Mouse (Mus musculus): ENCODE data around the gene Gcfc2. TPM values are rescaled to one million over a fixed set of nuclear protein-coding genes. Genes with fewer than 3 reads are reported as not detected.

The Gcfc2 gene
- total and polyA plus RNA-seq, 3 experiments = 5.9 to 77.4 (median 57.4) TPM

DNA sequence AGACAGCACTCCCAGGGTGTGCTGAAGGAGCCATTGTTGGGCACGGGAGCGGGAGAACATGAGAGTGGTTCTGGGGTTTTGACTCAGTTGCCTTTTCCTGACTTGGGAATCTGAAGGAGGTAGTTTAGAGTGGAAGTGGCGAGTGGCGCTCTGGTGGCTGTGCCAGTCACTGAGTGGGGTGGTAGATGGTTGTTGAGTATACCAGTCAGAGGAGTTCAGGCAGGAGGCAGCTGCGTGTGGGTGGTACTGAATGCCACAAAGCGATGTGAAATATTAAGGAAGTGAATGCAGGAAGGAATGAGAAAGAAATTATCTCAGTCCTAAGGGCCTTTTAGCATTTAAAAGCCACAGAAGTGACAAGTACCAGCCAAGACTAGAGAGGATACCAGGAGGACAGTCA is 23.4 kb downstream of the Gcfc2 start:
- Histone ChIP-seq H3K9me3 (replicated peaks) (no peaks in the 10 kb centered on the region), H3K4me1 (ENCODE audit: insufficient read depth, low read depth, low read length) (no peaks in the 10 kb centered on the region), H3K36me3 (replicated peaks) (peaks cover 98% of the 10 kb centered on the region), H3K4me3 (ENCODE audit: low read depth, low read length) (no peak overlapping the region), H3K27me3 (ENCODE audit: insufficient read depth, low read length) (no peaks in the 10 kb centered on the region)
- ATAC-seq (ENCODE audit: extremely low read depth, insufficient number of reproducible peaks, low FRiP score, poor library complexity, severe bottlenecking) (no peak), DNase-seq (ENCODE audit: low spot score) (no peak)
- no peak for TF ChIP-seq GATA1 (IDR thresholded peaks at IDR 0.05; ENCODE audit: borderline replicate concordance, low read length)
- TF ChIP-seq CTCF (IDR thresholded peaks at IDR 0.05; ENCODE audit: low read depth, low read length) = no peak
- TF ChIP-seq GATA2 (IDR thresholded peaks at IDR 0.05; ENCODE audit: borderline replicate concordance, low read depth, low read length) = no peak
- TF ChIP-seq TAL1 (conservative IDR thresholded peaks at IDR 0.05; ENCODE audit: low read depth, low read length) = no peak
- TF ChIP-seq POLR2AphosphoS5 (IDR thresholded peaks at IDR 0.05; ENCODE audit: insufficient replicate concordance, low read depth, low read length) = no peak

DNA sequence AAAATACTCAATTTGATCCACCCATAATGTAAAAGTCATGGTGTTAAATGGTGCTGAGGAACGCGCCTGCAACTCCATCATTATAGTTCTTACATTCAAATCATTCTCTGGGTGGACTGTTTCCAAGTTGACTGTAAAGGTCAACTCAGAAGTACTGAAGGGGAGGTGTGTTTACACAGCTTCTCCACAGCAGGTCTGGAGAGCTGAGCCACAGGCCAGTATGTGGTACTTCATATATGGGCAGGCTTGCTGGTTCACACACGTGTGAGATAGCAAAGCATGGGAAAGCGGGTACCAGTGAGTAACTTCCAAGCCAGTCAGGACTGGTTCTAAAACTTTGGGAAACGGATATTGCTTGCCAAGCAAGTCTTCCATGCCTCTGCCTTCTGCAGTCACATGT is 31.7 kb downstream of the Gcfc2 start:
- H3K4me3 ChIP-seq (ENCODE audit: low read depth, low read length) = no peak overlapping the region
- H3K9me3 ChIP-seq (replicated peaks) = no peaks in the 10 kb centered on the region
- TF ChIP-seq TAL1 (conservative IDR thresholded peaks at IDR 0.05; ENCODE audit: low read depth, low read length) (no peak), GATA1 (IDR thresholded peaks at IDR 0.05; ENCODE audit: borderline replicate concordance, low read length) (no peak), CTCF (IDR thresholded peaks at IDR 0.05; ENCODE audit: low read depth, low read length) (no peak), GATA2 (IDR thresholded peaks at IDR 0.05; ENCODE audit: borderline replicate concordance, low read depth, low read length) (no peak), POLR2AphosphoS5 (IDR thresholded peaks at IDR 0.05; ENCODE audit: insufficient replicate concordance, low read depth, low read length) (no peak)
- DNase-seq (ENCODE audit: low spot score) (no peak), ATAC-seq (ENCODE audit: extremely low read depth, insufficient number of reproducible peaks, low FRiP score, poor library complexity, severe bottlenecking) (no peak)
- no peaks in the 10 kb centered on the region for H3K27me3 ChIP-seq (ENCODE audit: insufficient read depth, low read length)
- H3K36me3 ChIP-seq (replicated peaks) = peaks cover 93% of the 10 kb centered on the region
- no peaks in the 10 kb centered on the region for H3K4me1 ChIP-seq (ENCODE audit: insufficient read depth, low read depth, low read length)

DNA sequence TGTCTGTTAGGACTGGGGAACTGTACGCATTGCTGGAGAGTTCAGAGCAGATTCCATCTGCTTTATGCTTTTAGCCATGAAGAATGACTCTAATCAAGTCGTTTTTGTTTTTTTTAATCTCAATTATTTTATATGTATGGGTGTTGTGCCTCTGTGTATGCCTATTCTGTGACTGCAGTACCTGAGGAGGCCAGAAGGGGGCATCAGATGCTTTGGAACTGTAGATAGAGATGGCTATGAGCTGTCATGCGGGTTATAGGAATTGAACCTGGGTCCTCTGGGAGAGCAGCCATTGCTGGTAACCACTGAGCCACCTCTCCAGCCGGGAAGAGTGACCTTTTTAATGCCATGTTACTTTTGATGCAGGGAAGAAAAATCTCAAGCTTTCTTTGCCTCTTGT is 32.9 kb downstream of the Gcfc2 start:
- DNase-seq (ENCODE audit: low spot score) = no peak
- no peaks in the 10 kb centered on the region for H3K27me3 ChIP-seq (ENCODE audit: insufficient read depth, low read length)
- H3K9me3 ChIP-seq (replicated peaks) = no peaks in the 10 kb centered on the region
- peak; percentile 48; the same call in 1 of the 2 replicates for ATAC-seq (ENCODE audit: extremely low read depth, insufficient number of reproducible peaks, low FRiP score, poor library complexity, severe bottlenecking)
- no peaks in the 10 kb centered on the region for H3K4me1 ChIP-seq (ENCODE audit: insufficient read depth, low read depth, low read length)
- no peak for TF ChIP-seq GATA2 (IDR thresholded peaks at IDR 0.05; ENCODE audit: borderline replicate concordance, low read depth, low read length)
- peak; percentile 22; the same call in 1 of the 2 replicates for TF ChIP-seq CTCF (IDR thresholded peaks at IDR 0.05; ENCODE audit: low read depth, low read length)
- peaks cover 93% of the 10 kb centered on the region for H3K36me3 ChIP-seq (replicated peaks)
- H3K4me3 ChIP-seq (ENCODE audit: low read depth, low read length) = no peak overlapping the region

DNA sequence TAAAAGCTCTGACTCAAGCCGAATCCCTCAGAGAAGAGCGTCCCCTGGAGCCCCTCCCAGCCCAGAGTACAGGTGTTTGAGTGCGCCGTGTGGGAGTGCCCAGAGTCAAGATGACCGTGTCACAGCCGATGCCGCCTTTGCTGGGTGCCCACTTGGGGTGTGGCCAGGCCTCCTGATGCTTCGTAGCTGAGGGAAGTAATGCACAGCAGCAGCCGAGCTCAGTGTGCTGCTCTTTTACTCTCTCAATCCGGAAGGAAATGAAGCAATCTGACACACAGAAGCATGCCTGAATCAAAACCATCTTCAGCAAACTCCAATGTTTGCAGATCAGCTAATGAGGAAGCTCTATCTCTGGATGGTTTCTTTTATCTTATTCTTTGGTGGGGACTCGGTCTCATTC is 34.5 kb downstream of the Gcfc2 start:
- DNase-seq (ENCODE audit: low spot score) (no peak), ATAC-seq (ENCODE audit: extremely low read depth, insufficient number of reproducible peaks, low FRiP score, poor library complexity, severe bottlenecking) (no peak)
- Histone ChIP-seq H3K36me3 (replicated peaks) (peaks cover 92% of the 10 kb centered on the region), H3K4me3 (ENCODE audit: low read depth, low read length) (no peak overlapping the region), H3K27me3 (ENCODE audit: insufficient read depth, low read length) (no peaks in the 10 kb centered on the region), H3K9me3 (replicated peaks) (no peaks in the 10 kb centered on the region), H3K4me1 (ENCODE audit: insufficient read depth, low read depth, low read length) (no peaks in the 10 kb centered on the region)
- TF ChIP-seq CTCF (IDR thresholded peaks at IDR 0.05; ENCODE audit: low read depth, low read length) (no peak), POLR2AphosphoS5 (IDR thresholded peaks at IDR 0.05; ENCODE audit: insufficient replicate concordance, low read depth, low read length) (no peak), GATA1 (IDR thresholded peaks at IDR 0.05; ENCODE audit: borderline replicate concordance, low read length) (no peak), TAL1 (conservative IDR thresholded peaks at IDR 0.05; ENCODE audit: low read depth, low read length) (no peak), GATA2 (IDR thresholded peaks at IDR 0.05; ENCODE audit: borderline replicate concordance, low read depth, low read length) (no peak)

DNA sequence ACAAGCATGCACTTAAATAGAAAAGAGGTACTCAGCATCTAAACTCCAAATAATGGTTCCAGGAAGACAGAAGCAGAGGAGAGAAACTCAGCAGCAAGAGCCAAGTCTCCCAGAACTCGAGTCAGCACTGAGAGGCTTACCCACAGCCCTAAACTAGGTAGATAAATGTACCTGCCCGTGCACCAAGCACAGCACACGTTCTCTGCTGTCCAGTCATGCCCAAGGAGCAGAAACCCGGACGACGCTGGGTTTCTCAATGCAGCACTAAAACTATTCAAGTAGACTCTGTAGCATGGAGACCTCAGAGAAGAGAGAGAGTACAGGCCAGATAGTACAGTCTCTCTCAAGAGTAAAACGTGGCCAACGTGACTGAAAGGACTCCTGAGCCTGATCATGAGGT is 36.4 kb downstream of the Gcfc2 start:
- Histone ChIP-seq H3K36me3 (replicated peaks) (peaks cover 89% of the 10 kb centered on the region), H3K4me1 (ENCODE audit: insufficient read depth, low read depth, low read length) (peaks cover 6% of the 10 kb centered on the region), H3K9me3 (replicated peaks) (no peaks in the 10 kb centered on the region), H3K27me3 (ENCODE audit: insufficient read depth, low read length) (no peaks in the 10 kb centered on the region), H3K4me3 (ENCODE audit: low read depth, low read length) (no peak overlapping the region)
- TF ChIP-seq TAL1 (conservative IDR thresholded peaks at IDR 0.05; ENCODE audit: low read depth, low read length) = no peak
- no peak for TF ChIP-seq GATA2 (IDR thresholded peaks at IDR 0.05; ENCODE audit: borderline replicate concordance, low read depth, low read length)
- TF ChIP-seq POLR2AphosphoS5 (IDR thresholded peaks at IDR 0.05; ENCODE audit: insufficient replicate concordance, low read depth, low read length) = no peak
- DNase-seq (ENCODE audit: low spot score) = no peak
- no peak for ATAC-seq (ENCODE audit: extremely low read depth, insufficient number of reproducible peaks, low FRiP score, poor library complexity, severe bottlenecking)

DNA sequence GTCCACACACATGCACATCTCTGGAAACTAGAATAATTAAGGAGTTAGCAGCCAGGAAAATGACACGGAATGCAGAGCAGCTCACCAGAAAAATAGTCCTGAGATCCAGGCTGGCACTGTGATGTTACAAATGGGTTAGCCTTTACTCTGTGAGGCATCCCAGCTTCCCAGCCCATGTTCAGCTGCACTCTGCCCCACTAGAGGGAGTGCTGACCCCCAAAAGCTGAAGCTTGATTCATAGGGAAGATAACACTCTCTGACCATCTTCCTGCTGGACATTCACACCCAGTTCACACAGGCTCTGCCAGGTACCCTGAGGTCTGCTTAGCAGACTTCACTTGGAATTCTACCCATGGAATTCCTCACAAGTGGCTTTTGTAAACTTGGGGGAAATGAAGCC is 36.8 kb downstream of the Gcfc2 start:
- DNase-seq (ENCODE audit: low spot score) (no peak), ATAC-seq (ENCODE audit: extremely low read depth, insufficient number of reproducible peaks, low FRiP score, poor library complexity, severe bottlenecking) (no peak)
- H3K4me3 ChIP-seq (ENCODE audit: low read depth, low read length) = no peak overlapping the region
- peaks cover 7% of the 10 kb centered on the region for H3K4me1 ChIP-seq (ENCODE audit: insufficient read depth, low read depth, low read length)
- H3K36me3 ChIP-seq (replicated peaks) = peaks cover 84% of the 10 kb centered on the region
- H3K9me3 ChIP-seq (replicated peaks) = no peaks in the 10 kb centered on the region
- TF ChIP-seq GATA2 (IDR thresholded peaks at IDR 0.05; ENCODE audit: borderline replicate concordance, low read depth, low read length) (no peak), TAL1 (conservative IDR thresholded peaks at IDR 0.05; ENCODE audit: low read depth, low read length) (no peak), POLR2AphosphoS5 (IDR thresholded peaks at IDR 0.05; ENCODE audit: insufficient replicate concordance, low read depth, low read length) (no peak; the same call in 1 of the 2 replicates), GATA1 (IDR thresholded peaks at IDR 0.05; ENCODE audit: borderline replicate concordance, low read length) (no peak), CTCF (IDR thresholded peaks at IDR 0.05; ENCODE audit: low read depth, low read length) (no peak)
- no peaks in the 10 kb centered on the region for H3K27me3 ChIP-seq (ENCODE audit: insufficient read depth, low read length)
